Mouse (Mus musculus): ENCODE results near the gene Bri3bp. TPM values are rescaled to one million over a fixed set of nuclear protein-coding genes. Genes with fewer than 3 reads are reported as not detected.

Bri3bp gene
- polyA plus RNA-seq, 1 experiment from 2014 or later: 45.5 TPM

GRCm38 (mm10) chr5:125460574-125460973, 19.2 kb downstream of the Bri3bp start:
- no peak overlapping the region for H3K27ac ChIP-seq
- no peak for ATAC-seq (ENCODE audit: insufficient read depth, low FRiP score, low read depth)
- no peak overlapping the region for H3K9ac ChIP-seq
- H3K4me1 ChIP-seq: peaks cover 6% of the 10 kb centered on the region
- no peak overlapping the region for H3K4me3 ChIP-seq (replicated peaks)
- 82% methylated on average over 3 of the region's 3 CpGs for WGBS
- H3K4me2 ChIP-seq: no peak overlapping the region
- no peaks in the 10 kb centered on the region for H3K27me3 ChIP-seq (replicated peaks)
- no peaks in the 10 kb centered on the region for H3K9me3 ChIP-seq
- H3K36me3 ChIP-seq: no peaks in the 10 kb centered on the region

- Histone ChIP-seq H3K4me3 (replicated peaks) (no peak overlapping the region), H3K36me3 (no peaks in the 10 kb centered on the region), H3K27me3 (replicated peaks) (no peaks in the 10 kb centered on the region), H3K9me3 (no peaks in the 10 kb centered on the region), H3K9ac (no peak overlapping the region), H3K4me1 (peaks cover 6% of the 10 kb centered on the region), H3K27ac (no peak overlapping the region), H3K4me2 (no peak overlapping the region)
- no peak for ATAC-seq (ENCODE audit: insufficient read depth, low FRiP score, low read depth)
- 51% methylated on average over 10 of the region's 10 CpGs for WGBS
These were observed 20.6 kb downstream of the Bri3bp start for GRCm38 (mm10) chr5:125461868-125462445.

- Histone ChIP-seq H3K4me3 (replicated peaks) (peak overlapping the region; percentile 38; the same call in 1 of the 2 replicates), H3K27ac (peak overlapping the region; percentile 67), H3K4me2 (peak overlapping the region; percentile 49), H3K9ac (no peak overlapping the region), H3K4me1 (peaks cover 6% of the 10 kb centered on the region), H3K9me3 (no peaks in the 10 kb centered on the region), H3K36me3 (no peaks in the 10 kb centered on the region), H3K27me3 (replicated peaks) (no peaks in the 10 kb centered on the region)
- ATAC-seq (ENCODE audit: insufficient read depth, low FRiP score, low read depth): no peak
- WGBS: 32% methylated on average over 7 of the region's 7 CpGs
These were observed 23.8 kb downstream of the Bri3bp start for GRCm38 (mm10) chr5:125465192-125465591.

- peak; percentile 100 for ATAC-seq (ENCODE audit: insufficient read depth, low FRiP score, low read depth)
- Histone ChIP-seq H3K27me3 (replicated peaks) (no peaks in the 10 kb centered on the region), H3K9ac (no peak overlapping the region), H3K36me3 (no peaks in the 10 kb centered on the region), H3K4me3 (replicated peaks) (peak overlapping the region; percentile 38), H3K4me1 (peaks cover 6% of the 10 kb centered on the region), H3K9me3 (no peaks in the 10 kb centered on the region), H3K27ac (peak overlapping the region; percentile 49; the same call in 1 of the 2 replicates), H3K4me2 (peak overlapping the region; percentile 49)
- WGBS: under 1% methylated on average over 25 of the region's 25 CpGs
These were observed 24.3 kb downstream of the Bri3bp start for GRCm38 (mm10) chr5:125465701-125466106.

- Histone ChIP-seq H3K4me1 (peaks cover 6% of the 10 kb centered on the region), H3K4me3 (replicated peaks) (no peak overlapping the region), H3K27me3 (replicated peaks) (no peaks in the 10 kb centered on the region), H3K9ac (no peak overlapping the region), H3K27ac (no peak overlapping the region), H3K36me3 (no peaks in the 10 kb centered on the region), H3K4me2 (no peak overlapping the region), H3K9me3 (no peaks in the 10 kb centered on the region)
- no peak for ATAC-seq (ENCODE audit: insufficient read depth, low FRiP score, low read depth)
- WGBS: 80% methylated on average over 5 of the region's 5 CpGs
These were observed 25.1 kb downstream of the Bri3bp start for GRCm38 (mm10) chr5:125466483-125466882.

DNA sequence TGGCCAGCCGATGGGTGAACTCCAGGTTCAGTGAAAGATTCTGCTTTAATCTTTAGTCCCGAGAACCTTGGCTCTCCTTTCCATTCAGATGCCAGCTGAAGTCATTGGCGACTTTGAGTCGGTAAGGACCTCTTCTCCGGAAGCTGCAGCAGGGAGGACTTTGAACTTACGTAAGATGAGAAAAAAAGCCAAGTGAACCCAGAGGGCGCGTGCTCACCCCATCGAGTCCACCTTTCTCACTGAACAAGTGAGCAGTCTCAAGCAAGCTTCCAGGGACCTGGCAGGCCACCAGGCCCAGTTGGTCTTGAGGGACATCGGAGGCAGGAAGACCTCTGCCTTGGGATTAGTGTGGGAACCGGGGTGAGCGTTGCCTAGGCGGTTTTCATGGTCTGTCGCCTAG, 25.9 kb downstream of the Bri3bp start:
- Histone ChIP-seq H3K4me1 (peaks cover 6% of the 10 kb centered on the region), H3K9ac (no peak overlapping the region), H3K36me3 (no peaks in the 10 kb centered on the region), H3K4me3 (replicated peaks) (no peak overlapping the region), H3K27me3 (replicated peaks) (no peaks in the 10 kb centered on the region), H3K27ac (no peak overlapping the region), H3K9me3 (no peaks in the 10 kb centered on the region), H3K4me2 (no peak overlapping the region)
- 79% methylated on average over 14 of the region's 14 CpGs for WGBS
- ATAC-seq (ENCODE audit: insufficient read depth, low FRiP score, low read depth): no peak

DNA sequence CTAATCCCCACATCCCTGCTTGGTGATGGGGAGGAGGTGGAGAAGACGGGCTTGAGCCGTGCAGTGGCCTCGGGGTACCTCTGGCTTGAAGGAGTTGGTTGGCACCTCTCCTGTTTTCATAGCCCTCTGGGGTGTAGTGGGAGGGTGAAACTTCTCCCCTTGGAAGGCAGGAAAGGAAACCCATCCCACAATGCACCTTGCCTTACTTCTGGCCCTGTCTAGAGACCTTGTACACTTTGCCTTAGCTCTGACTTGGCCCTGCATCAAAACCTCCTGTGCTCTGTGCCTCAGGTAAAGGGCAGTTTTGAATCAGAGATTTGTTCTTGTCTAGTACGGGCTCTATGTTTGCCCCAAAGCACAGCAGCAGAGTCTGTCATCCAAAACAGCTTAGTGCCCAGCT, 29.3 kb downstream of the Bri3bp start:
- no peaks in the 10 kb centered on the region for H3K4me1 ChIP-seq
- 82% methylated on average over 4 of the region's 4 CpGs for WGBS
- no peak overlapping the region for H3K4me3 ChIP-seq (replicated peaks)
- no peaks in the 10 kb centered on the region for H3K36me3 ChIP-seq
- H3K9ac ChIP-seq: no peak overlapping the region
- ATAC-seq (ENCODE audit: insufficient read depth, low FRiP score, low read depth): no peak
- no peaks in the 10 kb centered on the region for H3K9me3 ChIP-seq
- no peak overlapping the region for H3K27ac ChIP-seq
- H3K4me2 ChIP-seq: no peak overlapping the region
- no peaks in the 10 kb centered on the region for H3K27me3 ChIP-seq (replicated peaks)

GRCm38 (mm10) chr5:125472796-125473475, 31.6 kb downstream of the Bri3bp start:
- H3K27me3 ChIP-seq (replicated peaks): no peaks in the 10 kb centered on the region
- H3K4me3 ChIP-seq (replicated peaks): no peak overlapping the region
- H3K27ac ChIP-seq: no peak overlapping the region
- WGBS: 68% methylated on average over 9 of the region's 9 CpGs
- H3K36me3 ChIP-seq: no peaks in the 10 kb centered on the region
- no peaks in the 10 kb centered on the region for H3K9me3 ChIP-seq
- peaks cover 12% of the 10 kb centered on the region for H3K4me1 ChIP-seq
- no peak for ATAC-seq (ENCODE audit: insufficient read depth, low FRiP score, low read depth)
- H3K9ac ChIP-seq: no peak overlapping the region
- no peak overlapping the region for H3K4me2 ChIP-seq

DNA sequence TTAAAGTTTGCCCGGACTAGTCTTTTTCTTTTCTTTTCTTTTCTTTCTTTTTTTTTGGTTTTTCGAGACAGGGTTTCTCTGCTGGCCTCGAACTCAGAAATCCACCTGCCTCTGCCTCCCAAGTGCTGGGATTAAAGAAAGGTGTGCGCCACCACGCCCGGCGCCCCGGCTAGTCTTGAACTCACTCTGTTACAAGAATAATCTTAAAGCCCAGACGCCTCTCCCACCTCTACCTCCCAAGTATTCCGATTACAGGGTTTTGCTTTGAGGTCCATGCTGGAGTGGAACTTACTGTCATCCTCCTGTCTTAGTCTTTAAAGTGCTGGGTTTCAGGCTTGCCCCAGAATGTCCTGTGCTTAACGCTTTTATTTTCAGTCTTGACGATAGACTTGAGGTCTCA, 33.7 kb downstream of the Bri3bp start:
- Histone ChIP-seq H3K36me3 (no peaks in the 10 kb centered on the region), H3K4me3 (replicated peaks) (peak overlapping the region; percentile 70), H3K27me3 (replicated peaks) (no peaks in the 10 kb centered on the region), H3K27ac (peak overlapping the region; percentile 33; the same call in 1 of the 2 replicates), H3K4me2 (peak overlapping the region; percentile 72), H3K9me3 (no peaks in the 10 kb centered on the region), H3K9ac (peak overlapping the region; percentile 30; the same call in 1 of the 2 replicates), H3K4me1 (peaks cover 17% of the 10 kb centered on the region)
- no peak for ATAC-seq (ENCODE audit: insufficient read depth, low FRiP score, low read depth)
- 58% methylated on average over 12 of the region's 12 CpGs for WGBS

GRCm38 (mm10) chr5:125475601-125476285, 34.4 kb downstream of the Bri3bp start, which contains the start of gene Aacs:
TSS of gene Aacs (plus strand) at chr5:125475814.
- H3K9me3 ChIP-seq: no peaks in the 10 kb centered on the region
- peak within 1 kb of the TSS; percentile 82 for H3K27ac ChIP-seq
- peak within 1 kb of the TSS; percentile 70 for H3K4me3 ChIP-seq (replicated peaks)
- H3K9ac ChIP-seq: peak within 1 kb of the TSS; percentile 63
- H3K4me2 ChIP-seq: peak within 1 kb of the TSS; percentile 72
- peaks cover 24% of the 10 kb centered on the region for H3K4me1 ChIP-seq
- H3K27me3 ChIP-seq (replicated peaks): no peaks in the 10 kb centered on the region
- peak; percentile 91 for ATAC-seq (ENCODE audit: insufficient read depth, low FRiP score, low read depth)
- WGBS: under 1% methylated on average over 60 of the region's 60 CpGs
- H3K36me3 ChIP-seq: no peaks in the 10 kb centered on the region

DNA sequence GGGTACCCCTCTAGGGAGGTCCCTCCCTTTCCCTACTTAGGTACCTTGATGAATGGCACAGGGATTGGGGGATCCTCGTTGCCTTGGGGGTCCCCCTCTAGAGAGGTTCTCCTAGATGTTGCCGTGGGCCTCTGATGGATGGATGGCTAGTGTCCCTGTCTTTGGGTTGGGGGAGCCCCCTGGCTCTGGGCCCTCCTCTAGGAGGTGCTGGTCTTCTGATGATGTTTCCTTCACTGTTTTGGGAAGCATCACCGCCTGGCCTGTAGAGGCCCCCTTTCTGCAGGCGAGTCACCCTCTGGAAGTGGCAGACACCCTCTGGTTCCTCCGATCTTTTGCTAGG, 34.9 kb downstream of the Bri3bp start:
- Histone ChIP-seq H3K4me3 (replicated peaks) (peak overlapping the region; percentile 70), H3K9ac (peak overlapping the region; percentile 63), H3K36me3 (no peaks in the 10 kb centered on the region), H3K27me3 (replicated peaks) (no peaks in the 10 kb centered on the region), H3K27ac (peak overlapping the region; percentile 82; the same call in 1 of the 2 replicates), H3K4me1 (peaks cover 26% of the 10 kb centered on the region), H3K4me2 (peak overlapping the region; percentile 72), H3K9me3 (no peaks in the 10 kb centered on the region)
- WGBS: 9% methylated on average over 5 of the region's 5 CpGs
- ATAC-seq (ENCODE audit: insufficient read depth, low FRiP score, low read depth): peak; percentile 9; the same call in 1 of the 2 replicates

- Histone ChIP-seq H3K9me3 (no peaks in the 10 kb centered on the region), H3K27ac (0 out of 2 replicates have a peak overlapping the region, but pooled peaks have one; percentile 82), H3K36me3 (no peaks in the 10 kb centered on the region), H3K4me2 (peak overlapping the region; percentile 72), H3K9ac (peak overlapping the region; percentile 63; the same call in 1 of the 2 replicates), H3K27me3 (replicated peaks) (no peaks in the 10 kb centered on the region), H3K4me1 (peaks cover 26% of the 10 kb centered on the region), H3K4me3 (replicated peaks) (peak overlapping the region; percentile 70)
- ATAC-seq (ENCODE audit: insufficient read depth, low FRiP score, low read depth): no peak
- WGBS: 45% methylated on average over 7 of the region's 7 CpGs
These were observed 35.4 kb downstream of the Bri3bp start for GRCm38 (mm10) chr5:125476799-125477198.
